ENCODE assay signal across 1 mouse cellular context in genomic region chr11:117655292-117656076, GRCm38 (mm10).
A peak's percentile ranks its signal among the peaks of the same experiment; 100 is the strongest.
TF ChIP-seq lines count a peak whose summit lies in the region.

No protein-coding gene starts in this region.

TF ChIP-seq in CH12.LX, 34 proteins besides CTCF, POLR2A, EP300 and RAD21 (continued from another document):
- TF ChIP-seq NRF1 (IDR thresholded peaks at IDR 0.05; ENCODE audit: low read depth, low read length) = peak; percentile 21; the same call in 1 of the 2 replicates
- TF ChIP-seq IRF4 (IDR thresholded peaks at IDR 0.05; ENCODE audit: low read depth, low read length) = peak; percentile 29; the same call in 1 of the 2 replicates
- TF ChIP-seq CHD1 (IDR thresholded peaks at IDR 0.05; ENCODE audit: low read depth, low read length) = no peak
- no peak for TF ChIP-seq ZKSCAN1 (IDR thresholded peaks at IDR 0.05; ENCODE audit: borderline replicate concordance, low read depth, low read length)
- 0 out of 2 replicates have a peak, but pooled peaks have one; percentile 52 for TF ChIP-seq MYC (IDR thresholded peaks at IDR 0.05; ENCODE audit: low read depth, low read length)
- TF ChIP-seq ETS1 (conservative IDR thresholded peaks at IDR 0.05; ENCODE audit: low read depth, low read length) = 0 out of 2 replicates have a peak, but pooled peaks have one; percentile 9
- TF ChIP-seq JUN (IDR thresholded peaks at IDR 0.05; ENCODE audit: insufficient read depth, low read depth, low read length) = no peak
- 0 out of 2 replicates have a peak, but pooled peaks have one; percentile 45 for TF ChIP-seq MAZ (IDR thresholded peaks at IDR 0.05; ENCODE audit: low read depth, low read length)
- TF ChIP-seq USF1 (IDR thresholded peaks at IDR 0.05; ENCODE audit: low read depth, low read length) = no peak; the same call in 1 of the 2 replicates
- TF ChIP-seq ZC3H11A (IDR thresholded peaks at IDR 0.05; ENCODE audit: low read depth, low read length) = no peak
- TF ChIP-seq MAFK (IDR thresholded peaks at IDR 0.05; ENCODE audit: insufficient replicate concordance, low read length) = no peak
- no peak for TF ChIP-seq GABPA (IDR thresholded peaks at IDR 0.05; ENCODE audit: insufficient replicate concordance, low read depth, low read length)
- TF ChIP-seq USF2 (conservative IDR thresholded peaks at IDR 0.05; ENCODE audit: low read depth, low read length) = no peak
